Mouse (Mus musculus) cerebellum, adult 2 months (tissue): Measurements from ENCODE around the gene Gprc5d.

Experiments
- CTCF ChIP-seq: fragments of 200-500 bp; IDR thresholded peaks from 2 replicates; pipeline ENCODE4 v1.5.1; 2011; ENCODE audit warnings: low read depth, mild to moderate bottlenecking, control low read depth, low read length, moderate library complexity, borderline replicate concordance; ENCODE audit not compliant: insufficient read depth
- POLR2A ChIP-seq: fragments of 200-500 bp; IDR thresholded peaks from 2 replicates; pipeline ENCODE4 v1.6.1; 2011; ENCODE audit warnings: low read length, control low read depth, borderline replicate concordance; ENCODE audit not compliant: insufficient read depth

DNA sequence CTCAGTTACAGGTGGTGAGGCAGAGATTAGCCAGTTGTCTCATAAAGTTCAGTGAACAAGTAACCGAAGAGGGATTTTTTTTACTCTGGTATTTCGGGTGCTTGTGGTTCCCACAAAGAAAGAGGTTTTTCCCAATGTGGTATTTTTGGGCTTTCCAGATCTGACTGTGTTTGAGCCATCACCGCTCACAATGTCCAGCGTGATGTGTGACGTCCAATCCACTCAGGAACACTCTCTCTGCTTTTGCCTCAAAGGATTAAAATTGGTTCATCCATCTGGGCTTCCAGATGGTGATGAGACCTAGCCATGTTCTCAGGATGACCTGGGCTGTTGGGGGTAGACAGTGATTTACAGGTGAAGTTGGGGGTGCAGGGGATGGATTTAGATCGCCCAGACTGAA lies 11.1 kb downstream of the Gprc5d start:
- no peak for TF ChIP-seq POLR2A
- TF ChIP-seq CTCF = no peak
